Mouse (Mus musculus) lung, postnatal 10 days (tissue): ENCODE results near the gene Msl1.

Experiments used
- DNase-seq: peaks from one replicate; pipeline ENCODE4 v3.0.0; 2021

The Msl1 gene

GRCm38 (mm10) chr11:98795015-98795713 lies at the start of gene Msl1:
TSS of gene Msl1 (plus strand) at chr11:98795516.
- DNase-seq, result peak; percentile 92

GRCm38 (mm10) chr11:98745932-98746853 lies 49.1 kb upstream of the Msl1 start:
- no peak for DNase-seq

- peak; percentile 86 for DNase-seq
Observed at GRCm38 (mm10) chr11:98746855-98747693, 48.2 kb upstream of the Msl1 start.

GRCm38 (mm10) chr11:98747804-98748505 lies 47.4 kb upstream of the Msl1 start:
- DNase-seq, result peak; percentile 64

GRCm38 (mm10) chr11:98748506-98749416 lies 46.6 kb upstream of the Msl1 start:
- DNase-seq, result peak; percentile 91

- DNase-seq, result no peak
Observed at GRCm38 (mm10) chr11:98749716-98750115, 45.6 kb upstream of the Msl1 start.

- peak; percentile 88 for DNase-seq
Observed at GRCm38 (mm10) chr11:98750351-98751201, 44.7 kb upstream of the Msl1 start.

- peak; percentile 57 for DNase-seq
Observed at GRCm38 (mm10) chr11:98751221-98751782, 44.0 kb upstream of the Msl1 start.

- no peak for DNase-seq
Observed at GRCm38 (mm10) chr11:98752562-98753140, 42.7 kb upstream of the Msl1 start.

GRCm38 (mm10) chr11:98753264-98753663 lies 42.1 kb upstream of the Msl1 start:
- no peak for DNase-seq

GRCm38 (mm10) chr11:98754151-98754620 lies 41.1 kb upstream of the Msl1 start:
- DNase-seq, result peak; percentile 56

- peak; percentile 91 for DNase-seq
Observed at GRCm38 (mm10) chr11:98754621-98755181, 40.6 kb upstream of the Msl1 start.

GRCm38 (mm10) chr11:98755726-98756380 lies 39.5 kb upstream of the Msl1 start:
- DNase-seq, result no peak

GRCm38 (mm10) chr11:98756711-98757110 lies 38.6 kb upstream of the Msl1 start:
- DNase-seq, result no peak

- DNase-seq, result no peak
Observed at GRCm38 (mm10) chr11:98761939-98762338, 33.4 kb upstream of the Msl1 start.

GRCm38 (mm10) chr11:98762756-98763501 lies 32.4 kb upstream of the Msl1 start:
- peak; percentile 79 for DNase-seq

- DNase-seq, result no peak
Observed at GRCm38 (mm10) chr11:98763502-98763861, 31.8 kb upstream of the Msl1 start.

GRCm38 (mm10) chr11:98764091-98764490 lies 31.2 kb upstream of the Msl1 start:
- no peak for DNase-seq
